Mouse (Mus musculus) splenic B cell, adult 2 months (primary cell): ENCODE measurements around the gene Txk.

Source experiments
- DNase-seq: peaks from one replicate; pipeline ENCODE4 v3.0.0-alpha.2; 2011; ENCODE audit warnings: low read depth, low spot score
- H3K27me3 ChIP-seq: 2 replicates; pipeline ENCODE4 v1.6.1; 2012; ENCODE audit warnings: mild to moderate bottlenecking, low read length, moderate library complexity, mixed read lengths; ENCODE audit not compliant: control insufficient read depth, poor library complexity, insufficient read depth, severe bottlenecking
- H3K36me3 ChIP-seq: 2 replicates; pipeline ENCODE4 v1.6.1; 2012; ENCODE audit warnings: mild to moderate bottlenecking, low read length, moderate library complexity, mixed read lengths; ENCODE audit not compliant: control insufficient read depth, poor library complexity, insufficient read depth, severe bottlenecking

Gene Txk

DNA sequence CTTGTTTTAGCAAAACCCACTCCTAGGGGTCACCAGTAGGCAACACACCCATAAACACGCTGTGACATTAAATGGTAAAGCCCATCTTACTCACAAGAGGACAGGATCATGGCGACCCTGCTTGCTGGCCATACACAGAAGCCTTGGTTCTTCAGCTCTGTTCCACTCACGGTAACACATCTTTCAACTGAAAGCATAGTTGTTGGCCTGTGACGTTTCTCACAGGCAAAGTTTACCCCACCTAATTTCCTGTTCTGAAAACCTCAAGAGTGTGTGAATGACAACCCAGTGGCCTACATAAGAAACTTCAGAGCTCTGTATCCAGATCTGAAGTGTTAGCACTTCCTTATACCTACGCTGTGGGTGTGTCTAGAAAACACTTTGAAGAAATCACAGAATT lies at the start of gene Txk:
Txk (minus strand) TSS at position 193 of the 400 bp plus-strand sequence.
- DNase-seq, result peak; percentile 69
- Histone ChIP-seq H3K36me3 (peaks cover 23% of the 10 kb centered on the region), H3K27me3 (no peaks in the 10 kb centered on the region)

DNA sequence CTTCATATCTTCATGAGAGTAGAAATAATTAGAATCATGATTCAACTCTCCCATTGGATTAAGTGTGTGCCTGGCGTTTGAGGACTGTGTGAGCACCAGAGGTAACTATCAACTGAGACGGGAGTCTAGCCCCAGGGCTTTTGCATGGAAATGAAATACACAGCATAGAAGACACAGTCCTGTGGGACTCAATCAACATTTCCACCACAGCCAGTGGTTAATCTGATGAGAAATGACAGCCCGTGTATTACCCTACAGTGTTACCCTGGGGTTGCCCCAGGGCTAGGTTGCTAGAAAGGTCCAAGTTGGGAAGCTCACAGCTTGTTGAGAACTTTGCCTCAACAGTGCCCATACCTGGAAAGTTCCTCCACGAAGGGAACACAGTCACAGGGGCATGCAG lies 46.0 kb upstream of the Txk start:
- Histone ChIP-seq H3K36me3 (no peaks in the 10 kb centered on the region; the same call in 1 of the 2 replicates), H3K27me3 (no peaks in the 10 kb centered on the region)
- no peak for DNase-seq

DNA sequence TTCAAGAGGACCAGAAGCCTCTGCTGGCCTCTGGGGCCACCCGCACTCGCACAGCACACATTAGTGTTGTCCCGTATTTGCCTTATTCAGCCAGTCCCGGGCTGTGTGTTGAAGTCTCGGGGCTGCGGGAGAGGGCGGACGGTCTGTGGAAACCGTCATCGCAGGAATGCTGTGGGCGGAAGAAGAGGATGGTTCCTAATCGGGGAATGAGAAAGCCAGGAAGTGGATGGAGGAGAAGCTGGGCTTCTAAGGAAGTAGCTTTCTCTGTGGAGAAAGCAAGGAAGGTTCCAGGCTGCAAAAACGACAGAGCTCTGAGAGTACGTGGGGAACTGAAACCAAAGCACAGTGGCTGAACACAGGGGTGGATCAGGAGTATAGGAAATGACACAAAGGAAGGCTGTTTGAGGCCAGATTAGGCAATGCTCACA lies 43.6 kb upstream of the Txk start:
- peak; percentile 80 for DNase-seq
- H3K27me3 ChIP-seq, result no peaks in the 10 kb centered on the region
- H3K36me3 ChIP-seq, result no peaks in the 10 kb centered on the region; the same call in 1 of the 2 replicates

DNA sequence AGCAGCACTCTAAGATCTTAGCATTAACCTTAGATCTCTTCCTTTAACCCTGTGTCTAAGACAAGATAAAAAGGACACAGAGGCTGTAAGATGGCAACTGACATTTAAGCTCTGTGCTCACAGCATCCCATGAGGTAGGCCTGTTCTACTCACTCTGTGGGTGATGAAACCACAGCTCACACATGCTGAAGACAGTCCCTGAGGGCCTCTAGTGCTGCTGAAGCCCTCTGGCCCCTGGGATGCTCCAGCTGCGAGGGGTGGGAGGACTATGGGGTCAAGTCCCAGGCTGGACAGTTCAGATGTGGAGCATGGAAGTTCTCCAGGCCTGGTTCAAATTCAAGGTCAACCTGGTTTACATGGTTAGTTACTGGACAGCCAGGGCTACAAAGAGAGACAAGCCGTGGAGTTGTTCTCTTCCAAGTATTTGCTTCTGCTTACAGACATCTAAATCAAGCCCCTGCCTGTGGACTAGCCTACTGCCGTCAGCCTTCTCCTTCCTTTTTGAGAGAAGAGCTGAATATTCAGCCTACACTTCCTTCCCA lies 40.8 kb upstream of the Txk start:
- Histone ChIP-seq H3K36me3 (no peaks in the 10 kb centered on the region; the same call in 1 of the 2 replicates), H3K27me3 (no peaks in the 10 kb centered on the region)
- no peak for DNase-seq

DNA sequence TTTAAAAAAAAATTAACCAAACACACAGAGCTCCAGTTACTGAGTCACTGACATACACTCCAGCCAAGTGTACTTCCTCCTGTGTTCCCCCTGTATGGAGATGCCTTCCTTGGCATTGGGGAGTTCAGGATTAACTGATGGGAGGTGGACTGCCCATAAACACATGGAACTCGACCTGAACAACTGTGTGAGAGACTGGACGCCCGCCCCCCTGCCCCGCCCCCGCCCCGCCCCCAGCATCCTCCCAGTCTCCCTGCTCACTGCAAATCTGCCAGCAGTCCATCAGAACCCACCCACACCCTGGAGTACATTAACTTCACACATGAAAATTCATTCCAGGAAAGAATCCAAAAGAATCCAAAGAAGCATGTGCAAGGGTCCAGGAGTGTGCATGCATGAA lies 39.2 kb upstream of the Txk start:
- Histone ChIP-seq H3K36me3 (no peaks in the 10 kb centered on the region; the same call in 1 of the 2 replicates), H3K27me3 (no peaks in the 10 kb centered on the region)
- DNase-seq, result no peak

DNA sequence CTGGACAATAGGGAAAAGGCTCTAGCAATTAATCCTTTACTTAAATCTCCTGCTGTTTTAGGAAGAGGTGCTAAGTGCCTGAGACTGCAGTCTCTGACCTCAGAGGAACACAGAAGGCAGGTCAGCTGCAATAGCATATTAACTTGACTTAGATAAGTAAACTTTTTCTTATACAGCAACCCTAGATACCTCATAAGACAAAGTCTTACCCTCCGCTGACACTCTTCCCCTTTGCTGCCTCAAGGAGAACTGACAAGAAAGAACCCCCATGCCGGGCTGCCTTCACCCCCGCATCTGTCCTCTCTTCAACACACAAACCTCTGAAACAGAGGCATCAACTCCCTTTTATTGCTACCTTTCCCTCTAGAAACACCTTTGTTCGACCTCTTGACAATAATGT lies 38.8 kb upstream of the Txk start:
- H3K36me3 ChIP-seq, result no peaks in the 10 kb centered on the region; the same call in 1 of the 2 replicates
- no peak for DNase-seq

DNA sequence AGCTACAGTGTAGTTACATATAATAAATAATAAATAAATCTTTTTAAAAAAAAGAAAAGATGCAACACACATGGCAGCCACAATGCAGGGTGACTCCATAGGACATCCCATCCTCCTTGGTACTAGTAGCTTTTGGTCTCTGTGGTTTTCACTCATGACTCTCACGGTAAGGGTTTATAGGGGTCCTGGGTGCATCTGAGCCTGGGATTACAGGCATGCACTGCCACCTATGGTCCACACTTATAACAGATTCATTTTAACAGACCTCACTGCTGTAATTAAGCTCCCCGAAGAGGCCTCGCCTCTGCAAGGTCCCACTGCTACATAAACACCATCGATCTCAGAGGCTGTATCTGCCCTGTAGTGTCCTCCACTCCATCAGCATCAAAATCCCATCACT lies 32.9 kb upstream of the Txk start:
- no peaks in the 10 kb centered on the region for H3K27me3 ChIP-seq
- DNase-seq, result no peak
- peaks cover 19% of the 10 kb centered on the region for H3K36me3 ChIP-seq

More for the DNA sequence above, 38.8 kb upstream of the Txk start:
- no peaks in the 10 kb centered on the region for H3K27me3 ChIP-seq

DNA sequence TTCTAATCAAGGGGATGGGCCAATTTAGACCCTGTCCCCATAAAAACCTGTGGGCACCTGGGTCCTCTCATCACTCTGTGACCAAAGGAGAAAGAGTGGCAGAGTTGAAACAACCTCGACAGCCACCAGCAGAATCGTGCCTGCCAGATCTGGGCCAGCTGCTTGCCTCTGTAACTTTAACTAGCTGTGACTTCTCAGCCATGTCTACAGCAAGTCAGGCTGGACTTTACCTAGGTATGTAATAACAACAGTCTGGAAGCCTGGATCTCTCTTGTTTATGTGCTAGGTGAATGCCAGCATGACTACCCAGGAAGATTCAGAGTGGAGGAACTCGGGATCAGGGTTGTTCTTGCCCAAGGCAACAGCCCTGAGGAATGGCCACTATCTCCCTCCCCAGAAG lies 32.1 kb upstream of the Txk start:
- DNase-seq, result no peak
- peaks cover 19% of the 10 kb centered on the region for H3K36me3 ChIP-seq
- H3K27me3 ChIP-seq, result no peaks in the 10 kb centered on the region

DNA sequence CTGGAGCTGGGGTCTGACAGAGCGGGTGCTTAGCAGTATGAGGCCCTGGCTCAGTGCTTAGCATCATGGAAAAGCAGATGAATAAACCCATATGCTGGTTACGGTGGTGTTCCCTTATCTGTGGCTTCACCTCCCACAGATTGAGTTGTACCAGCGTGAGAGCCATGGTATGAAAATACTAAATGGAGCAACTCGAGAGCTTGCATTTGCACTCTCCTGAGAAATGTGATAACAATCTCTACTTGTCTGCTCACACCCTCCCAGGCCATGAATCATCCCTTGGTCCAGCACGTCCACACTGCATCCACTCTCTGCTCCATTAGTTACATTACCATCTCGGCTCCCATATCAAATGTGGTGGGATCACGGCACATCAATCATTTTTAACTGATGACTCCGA lies 31.4 kb upstream of the Txk start:
- DNase-seq, result no peak
- Histone ChIP-seq H3K36me3 (peaks cover 19% of the 10 kb centered on the region), H3K27me3 (no peaks in the 10 kb centered on the region)

DNA sequence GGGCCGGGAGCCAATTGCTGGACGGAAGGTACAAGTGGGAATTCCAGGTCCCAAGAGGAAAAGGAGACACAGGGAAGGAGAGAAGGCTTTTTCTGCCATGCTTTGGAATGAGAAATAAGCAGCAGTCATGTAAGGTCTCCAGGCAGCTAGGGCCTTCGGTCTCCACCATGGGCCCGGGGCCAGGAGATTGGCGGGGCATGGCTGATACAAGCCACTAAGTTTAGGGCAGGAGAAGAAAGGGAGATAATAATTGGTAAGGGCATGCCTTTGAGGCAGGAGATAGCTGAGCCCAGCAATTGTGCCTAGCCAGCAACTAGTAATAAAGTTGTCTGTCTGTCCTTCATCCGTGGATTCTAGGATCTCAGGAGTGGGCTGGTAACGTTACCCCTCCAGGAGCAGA lies 30.5 kb upstream of the Txk start:
- Histone ChIP-seq H3K36me3 (peaks cover 21% of the 10 kb centered on the region), H3K27me3 (no peaks in the 10 kb centered on the region)
- no peak for DNase-seq

DNA sequence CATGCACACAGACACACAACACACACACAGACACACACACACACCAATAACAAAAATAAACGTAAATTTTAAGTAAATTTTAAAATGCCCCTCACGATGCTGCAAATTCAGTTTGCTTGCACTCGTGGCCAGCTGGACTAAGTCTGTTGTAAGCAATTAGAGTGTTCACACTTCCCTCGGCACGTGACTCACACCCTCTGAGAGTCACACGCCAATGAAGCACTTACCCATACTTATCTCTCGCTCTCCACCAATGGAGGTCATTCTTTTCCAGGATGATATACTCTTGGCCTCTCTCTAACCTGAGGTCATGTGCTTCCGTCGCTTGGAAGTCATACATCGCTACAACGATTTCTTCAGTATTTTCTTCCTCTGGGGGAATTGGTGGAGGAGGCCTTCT lies 29.2 kb upstream of the Txk start:
- H3K36me3 ChIP-seq, result peaks cover 21% of the 10 kb centered on the region

DNA sequence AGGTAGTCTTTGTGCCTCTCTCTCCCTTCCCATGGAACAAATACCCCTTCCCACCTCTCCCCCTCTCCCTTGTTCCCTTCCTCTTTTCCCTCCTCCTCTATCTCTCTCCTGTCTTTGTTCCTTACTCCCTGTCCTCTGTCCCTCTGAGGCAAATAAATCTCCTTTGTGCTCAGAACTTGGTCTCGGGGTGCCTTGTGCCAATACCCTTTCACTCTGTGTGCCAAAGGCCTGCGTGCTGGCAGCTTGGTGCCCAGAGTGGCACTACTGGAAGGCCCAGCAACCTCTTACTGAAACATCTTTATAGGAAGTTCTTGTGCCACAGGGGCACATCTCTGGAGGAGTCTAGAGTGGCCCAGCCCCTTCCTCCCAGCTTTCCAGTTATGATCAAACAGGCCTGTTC lies 24.0 kb upstream of the Txk start:
- Histone ChIP-seq H3K36me3 (peaks cover 16% of the 10 kb centered on the region; the same call in 1 of the 2 replicates), H3K27me3 (no peaks in the 10 kb centered on the region)
- DNase-seq, result no peak

More for the DNA sequence above, 29.2 kb upstream of the Txk start:
- no peak for DNase-seq
- no peaks in the 10 kb centered on the region for H3K27me3 ChIP-seq

DNA sequence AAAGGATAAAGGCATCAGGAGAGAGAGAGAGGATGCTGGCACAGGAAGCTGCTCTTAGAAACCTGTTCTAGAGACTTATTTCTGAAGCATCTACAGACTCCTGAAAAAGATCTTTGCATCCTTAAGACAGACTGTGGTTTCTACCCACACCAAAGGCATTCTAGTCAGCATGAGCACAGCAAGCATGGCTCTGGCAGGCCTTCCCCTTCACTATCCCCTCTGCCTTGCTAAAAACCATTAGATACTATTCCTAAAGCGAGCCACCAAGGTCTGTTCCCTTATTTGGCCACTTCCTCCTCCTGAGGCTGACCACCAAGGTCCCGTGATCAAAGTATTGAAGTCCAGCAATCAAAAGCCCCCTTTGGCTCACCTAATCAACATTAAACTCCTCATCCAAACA lies 23.6 kb upstream of the Txk start:
- no peak for DNase-seq
- Histone ChIP-seq H3K27me3 (no peaks in the 10 kb centered on the region), H3K36me3 (peaks cover 14% of the 10 kb centered on the region; the same call in 1 of the 2 replicates)

DNA sequence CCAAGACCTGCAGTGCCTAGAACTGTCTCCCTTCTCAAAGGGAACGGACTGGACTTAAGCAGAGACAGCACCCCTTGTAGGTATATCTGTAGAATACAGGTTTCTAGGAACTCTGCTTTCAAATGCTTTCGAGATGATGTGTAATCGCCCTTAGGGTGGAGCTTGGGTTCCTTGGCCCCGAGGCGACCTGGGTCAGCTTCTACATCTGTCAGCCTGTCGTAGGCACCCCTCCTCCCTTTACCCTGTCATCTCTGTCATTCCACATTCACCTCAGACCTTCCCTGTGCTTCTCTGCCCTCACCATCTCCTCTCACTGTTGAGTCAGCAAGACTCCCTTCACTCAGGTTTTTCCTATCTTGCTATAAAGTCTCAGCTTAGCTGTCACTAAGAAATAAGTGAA lies 17.3 kb upstream of the Txk start:
- Histone ChIP-seq H3K36me3 (peaks cover 22% of the 10 kb centered on the region; the same call in 1 of the 2 replicates), H3K27me3 (no peaks in the 10 kb centered on the region)
- no peak for DNase-seq

DNA sequence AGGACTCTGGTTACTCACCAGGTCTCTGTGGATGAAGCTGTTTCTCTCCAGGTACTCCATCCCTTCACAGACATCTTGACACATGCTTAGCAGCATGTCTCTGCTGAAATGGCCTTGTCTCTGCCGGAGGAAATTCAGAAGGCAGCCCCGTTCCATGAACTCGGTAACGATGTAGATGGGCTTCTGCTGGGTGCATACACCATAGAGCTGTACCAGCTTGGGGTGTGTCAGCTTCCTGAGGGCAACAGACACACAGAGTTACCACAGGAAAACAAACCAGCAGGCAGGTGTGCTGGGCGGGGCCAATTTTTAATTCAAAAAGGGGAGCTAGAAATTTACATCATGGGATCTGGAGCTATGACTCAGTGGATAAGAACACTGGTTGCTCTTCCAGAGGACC lies 11.0 kb upstream of the Txk start:
- Histone ChIP-seq H3K27me3 (no peaks in the 10 kb centered on the region), H3K36me3 (peaks cover 20% of the 10 kb centered on the region)
- peak; percentile 36 for DNase-seq

DNA sequence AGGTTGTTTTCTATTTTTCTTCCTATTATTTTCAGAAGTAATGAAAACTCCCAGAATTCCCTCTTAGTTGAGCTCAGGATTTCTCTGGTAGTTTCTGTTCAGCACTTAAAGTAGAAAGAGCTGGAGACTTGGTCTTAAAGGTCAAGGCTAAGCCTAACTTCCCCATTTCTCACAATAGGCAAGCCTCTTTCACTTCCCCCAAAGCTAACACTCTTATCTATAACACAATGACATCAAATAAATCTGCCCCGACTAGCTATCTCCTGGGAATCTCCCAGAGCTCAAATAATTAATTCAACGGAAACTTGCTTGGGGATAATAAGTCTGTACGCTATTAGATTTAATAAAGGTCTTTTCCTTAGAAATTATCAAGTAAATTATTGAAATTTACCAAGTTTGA lies 10.4 kb upstream of the Txk start:
- H3K36me3 ChIP-seq, result peaks cover 19% of the 10 kb centered on the region
- DNase-seq, result peak; percentile 73
- no peaks in the 10 kb centered on the region for H3K27me3 ChIP-seq
